Mouse (Mus musculus): ENCODE results near the gene Fis1.
A peak's percentile ranks its signal among the peaks of the same experiment; 100 is the strongest.

Gene Fis1

DNA sequence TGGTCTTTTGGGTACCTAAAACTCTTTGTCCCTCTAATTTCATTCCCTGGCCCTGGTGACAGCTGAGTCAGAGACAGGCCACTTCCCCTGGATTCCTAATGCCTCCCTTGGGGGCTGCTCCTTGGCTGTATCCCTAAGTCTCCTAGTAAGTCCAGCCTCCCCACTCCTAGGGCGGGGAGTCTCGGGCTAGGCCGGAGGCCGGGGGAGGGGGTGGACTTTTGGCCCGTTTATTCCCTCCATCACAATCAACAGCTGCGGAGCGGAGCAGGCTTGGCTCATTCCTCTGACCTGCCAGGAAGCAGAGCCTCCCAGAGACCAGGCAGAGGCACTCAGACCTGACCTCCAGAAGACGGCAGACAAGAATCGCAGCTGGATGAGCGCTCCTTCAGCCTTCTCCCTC lies 14.5 kb downstream of the Fis1 start:
- no peak for DNase-seq (ENCODE audit: low read depth, low spot score)

DNA sequence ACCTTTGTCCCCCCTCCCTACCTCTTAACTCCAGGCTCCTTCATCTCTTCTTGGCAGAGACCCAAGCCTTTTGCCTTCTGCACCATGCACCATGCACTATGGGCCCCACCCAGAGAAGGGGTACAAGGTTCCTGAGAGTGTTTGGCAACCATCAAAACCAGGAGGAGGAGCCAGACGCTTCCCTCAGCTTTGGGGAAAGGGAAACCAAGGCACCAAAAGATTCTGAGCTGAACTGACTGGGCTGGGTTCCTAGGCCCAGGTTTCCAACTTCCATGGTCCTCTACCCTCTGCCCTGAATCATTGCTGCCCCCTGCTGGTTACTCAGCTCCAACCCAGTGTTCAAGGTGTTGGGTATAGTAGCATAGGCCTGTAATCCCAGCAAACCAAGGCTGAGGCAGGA lies 17.6 kb downstream of the Fis1 start:
- peak; percentile 84 for DNase-seq (ENCODE audit: low read depth, low spot score)

DNA sequence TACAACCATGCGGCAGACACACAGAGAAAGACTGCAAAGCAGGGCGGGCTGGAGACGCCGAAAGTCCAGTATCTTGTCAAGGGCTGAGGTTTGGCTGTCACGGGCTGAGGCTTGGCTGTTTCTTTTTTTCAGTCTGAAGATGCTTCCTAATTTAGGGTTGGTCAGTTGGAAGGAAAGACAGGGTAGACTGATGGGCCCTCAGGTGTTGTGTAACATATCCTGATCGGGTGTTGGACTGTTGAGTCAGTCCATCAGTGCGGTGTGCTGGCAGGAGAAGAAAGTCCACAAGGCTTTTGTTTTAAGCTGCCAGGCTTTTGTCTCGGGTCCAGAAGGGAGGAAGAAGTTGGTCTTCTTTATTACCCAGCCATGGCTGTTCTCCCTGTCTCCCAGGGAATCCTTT lies 20.6 kb downstream of the Fis1 start:
- DNase-seq (ENCODE audit: low read depth, low spot score) = no peak

DNA sequence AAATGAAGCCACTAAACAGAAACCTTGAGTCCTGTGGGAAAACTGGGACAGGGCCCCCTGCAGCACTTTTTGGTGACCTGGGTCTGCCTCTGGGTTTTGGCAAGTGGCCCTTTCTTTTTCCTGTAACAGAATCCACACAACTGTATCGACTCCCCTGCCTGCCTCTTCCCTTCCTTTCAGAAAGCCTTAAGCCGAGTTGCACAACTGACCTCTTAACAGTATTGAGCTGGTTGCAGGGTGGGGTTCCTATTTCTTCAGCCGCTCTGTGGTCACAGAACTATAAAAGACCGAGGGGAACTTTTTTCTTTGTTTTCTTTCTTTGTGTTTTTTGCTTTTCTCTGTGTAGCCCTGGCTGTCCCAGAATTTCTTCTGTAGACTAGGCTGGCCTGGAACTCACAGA lies 24.7 kb downstream of the Fis1 start:
- DNase-seq (ENCODE audit: low read depth, low spot score) = no peak

DNA sequence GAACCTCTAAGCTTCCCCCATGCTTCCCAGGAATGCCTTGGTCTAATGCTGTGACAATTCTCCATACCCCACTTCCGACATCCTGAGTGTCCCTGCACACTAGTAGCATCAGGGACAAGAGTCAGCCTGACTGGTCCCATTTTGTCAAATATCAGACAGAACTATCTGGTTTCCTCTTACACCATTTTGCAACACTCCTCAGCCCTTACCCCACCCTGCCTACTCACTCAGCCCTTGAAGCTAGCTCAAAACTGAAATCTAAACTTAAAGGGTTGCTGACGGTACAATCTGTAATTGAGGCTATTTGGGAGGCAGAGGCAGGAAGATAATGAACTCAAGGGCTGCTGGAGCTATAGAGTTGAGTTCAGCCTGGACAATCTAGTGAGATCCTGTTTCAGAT lies 26.7 kb downstream of the Fis1 start:
- no peak for DNase-seq (ENCODE audit: low read depth, low spot score)

DNA sequence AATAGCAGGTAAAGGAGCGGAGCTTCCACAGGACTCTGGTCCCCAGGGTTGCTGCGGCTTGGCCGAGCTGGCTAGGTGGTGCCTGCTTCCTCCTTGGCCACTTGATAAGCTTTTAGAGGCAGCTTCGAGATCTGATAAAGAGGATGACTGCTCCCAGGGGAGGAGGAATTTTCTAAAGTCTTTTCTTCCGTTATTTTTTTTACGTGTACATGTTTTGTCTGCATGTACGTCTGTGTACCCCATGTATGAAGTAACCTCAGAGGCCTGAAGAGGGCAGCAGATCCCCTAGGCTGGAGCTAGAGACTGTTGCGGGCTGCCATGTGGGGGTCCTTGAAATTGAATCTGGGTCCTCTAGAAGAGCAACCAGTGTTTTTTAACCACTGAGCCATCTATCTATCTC lies 27.9 kb downstream of the Fis1 start:
- DNase-seq (ENCODE audit: low read depth, low spot score) = peak; percentile 23

DNA sequence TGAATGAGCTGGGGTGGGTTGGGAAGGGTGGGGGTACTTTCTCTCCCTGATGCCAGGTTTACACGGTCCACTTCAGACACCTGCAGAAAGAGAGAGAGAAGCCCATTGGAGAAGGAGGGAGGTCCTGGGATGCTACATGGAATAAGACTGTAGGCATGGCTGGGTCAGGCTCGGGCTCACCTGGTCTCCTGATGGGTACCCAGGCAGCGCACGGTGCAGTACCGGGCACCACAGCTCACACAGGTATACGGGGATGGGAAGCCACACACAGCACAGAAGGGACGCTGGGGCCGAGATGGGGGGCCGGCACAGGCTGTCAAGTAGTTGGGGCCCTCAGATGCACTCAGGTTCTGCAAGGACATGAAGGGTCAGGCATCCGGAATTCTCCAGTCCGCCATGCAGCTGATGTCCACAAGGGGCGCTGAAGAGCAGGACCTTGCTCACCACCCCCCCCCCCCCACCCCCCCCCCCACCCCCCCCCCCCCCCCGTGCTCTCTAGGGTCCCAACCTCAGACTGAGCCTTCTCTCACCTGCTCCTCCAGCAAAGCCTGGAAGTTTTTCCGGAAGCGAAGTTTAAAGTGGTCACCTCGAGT lies 29.4 kb downstream of the Fis1 start:
- DNase-seq (ENCODE audit: low read depth, low spot score) = peak; percentile 76

DNA sequence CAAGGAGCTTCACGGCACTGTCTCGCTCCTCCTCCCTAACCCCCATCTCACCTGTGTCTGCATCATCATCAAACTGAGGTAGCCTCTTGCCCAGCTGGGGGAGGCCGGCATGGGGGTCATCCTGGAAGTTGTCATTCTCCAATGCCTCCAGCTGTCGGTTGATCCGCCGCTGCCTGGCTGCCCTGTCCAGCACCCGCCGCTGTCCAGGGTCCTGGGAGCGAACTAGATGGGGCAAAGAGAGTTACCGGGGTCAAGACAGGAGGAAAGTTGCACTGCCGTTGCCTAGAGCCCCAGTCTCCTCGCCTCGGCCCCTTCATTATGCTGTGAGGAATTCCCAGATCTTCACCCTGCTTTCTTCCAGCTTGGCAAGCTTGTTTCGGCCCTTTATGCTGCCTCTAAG lies 31.8 kb downstream of the Fis1 start:
- no peak for DNase-seq (ENCODE audit: low read depth, low spot score)

DNA sequence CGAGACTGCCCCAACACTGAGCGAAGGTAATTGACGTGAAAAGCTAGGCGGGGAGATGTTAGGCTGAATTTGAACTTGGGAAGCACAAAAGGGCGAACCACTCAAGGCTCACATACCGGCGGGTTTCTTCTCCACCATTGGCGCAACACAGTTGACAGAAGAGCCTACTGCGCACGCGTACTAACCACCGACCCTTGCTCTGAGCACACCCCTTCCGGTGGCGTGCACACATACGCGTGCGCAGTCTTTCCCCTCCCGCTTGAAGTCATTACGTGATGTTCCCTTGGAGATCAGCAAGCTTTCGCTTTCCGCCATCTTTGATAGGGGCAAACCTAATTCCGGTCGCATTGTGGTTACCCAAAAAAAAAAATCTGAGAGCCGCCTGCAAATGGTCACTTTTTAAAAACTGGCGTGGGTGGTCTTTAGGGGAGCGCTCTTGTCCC lies 33.6 kb downstream of the Fis1 start, which contains the start of gene Plod3:
TSS of gene Plod3 (plus strand) at position 325 of the 443 bp plus-strand sequence.
- peak; percentile 100 for DNase-seq (ENCODE audit: low read depth, low spot score)

DNA sequence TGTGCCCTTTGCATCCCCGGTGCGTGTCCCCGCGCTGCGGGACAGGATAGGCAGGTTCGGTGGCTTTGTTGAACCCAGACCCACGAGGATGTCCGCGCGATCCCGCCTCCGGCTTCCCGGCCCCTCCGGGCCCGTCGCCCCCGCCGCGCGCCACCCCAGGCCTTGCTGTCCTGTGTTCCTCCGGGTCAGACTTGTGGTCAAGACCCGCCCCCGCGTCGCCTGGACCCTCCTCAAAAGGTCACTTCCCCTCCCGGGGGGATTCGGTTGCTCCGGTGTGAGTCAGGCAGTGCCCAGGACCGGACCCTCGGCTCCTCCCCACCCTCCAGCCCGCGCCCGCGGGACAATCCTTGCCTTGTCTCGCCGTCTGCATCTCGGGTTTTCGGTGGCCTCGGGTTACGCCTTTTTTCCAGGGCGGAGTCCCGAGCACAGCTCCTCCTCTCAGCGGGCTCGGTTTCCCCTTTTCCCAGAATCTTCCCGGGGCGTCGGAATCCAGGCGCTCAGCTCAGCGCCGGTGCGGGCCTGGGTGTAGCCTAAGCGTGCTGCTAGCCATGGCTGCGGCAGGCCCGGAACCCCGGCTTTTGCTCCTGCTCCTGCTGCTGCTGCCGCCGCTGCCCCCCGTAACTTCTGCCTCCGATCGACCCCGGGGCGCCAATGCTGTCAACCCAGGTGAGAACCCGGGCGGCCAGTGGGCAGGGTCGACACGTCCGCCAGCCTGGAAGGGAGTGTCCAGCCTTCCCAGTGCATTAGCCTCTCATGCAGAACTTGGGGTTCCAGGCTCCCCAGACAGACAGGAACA lies 34.3 kb downstream of the Fis1 start:
- peak; percentile 62 for DNase-seq (ENCODE audit: low read depth, low spot score)

DNA sequence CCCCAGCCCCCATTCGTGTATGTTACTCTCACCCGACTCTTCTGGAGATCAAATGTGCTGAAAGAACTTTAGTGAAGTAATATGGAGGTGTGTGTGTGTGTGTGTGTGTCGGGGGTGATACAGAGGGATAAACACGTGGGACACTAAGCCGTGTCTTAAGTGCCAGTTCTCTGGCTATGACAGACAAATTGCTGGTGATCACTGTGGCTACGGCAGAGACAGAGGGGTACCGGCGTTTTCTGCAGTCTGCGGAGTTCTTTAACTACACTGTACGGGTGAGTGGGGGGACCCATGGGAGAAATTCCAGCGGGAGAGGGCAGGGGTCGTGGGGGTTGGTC lies 34.8 kb downstream of the Fis1 start, which contains the start of gene Znhit1:
TSS of gene Znhit1 (minus strand) at position 88 of the 338 bp plus-strand sequence.
- DNase-seq (ENCODE audit: low read depth, low spot score) = no peak

DNA sequence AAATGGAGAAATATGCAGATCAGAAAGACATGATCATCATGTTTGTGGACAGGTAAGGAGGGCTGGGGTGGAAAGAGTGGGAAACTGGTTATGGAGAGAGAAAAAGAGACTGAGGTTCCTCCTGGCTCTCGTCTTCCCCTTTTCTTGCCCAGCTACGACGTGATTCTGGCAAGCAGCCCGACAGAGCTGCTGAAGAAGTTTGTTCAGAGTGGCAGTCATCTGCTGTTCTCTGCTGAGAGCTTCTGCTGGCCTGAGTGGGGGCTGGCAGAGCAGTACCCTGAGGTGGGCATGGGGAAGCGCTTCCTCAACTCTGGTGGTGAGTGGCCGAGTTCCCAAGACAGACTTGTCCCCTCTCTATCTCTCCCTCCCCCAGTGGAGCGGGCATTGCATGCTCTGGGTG lies 35.3 kb downstream of the Fis1 start:
- DNase-seq (ENCODE audit: low read depth, low spot score) = no peak

DNA sequence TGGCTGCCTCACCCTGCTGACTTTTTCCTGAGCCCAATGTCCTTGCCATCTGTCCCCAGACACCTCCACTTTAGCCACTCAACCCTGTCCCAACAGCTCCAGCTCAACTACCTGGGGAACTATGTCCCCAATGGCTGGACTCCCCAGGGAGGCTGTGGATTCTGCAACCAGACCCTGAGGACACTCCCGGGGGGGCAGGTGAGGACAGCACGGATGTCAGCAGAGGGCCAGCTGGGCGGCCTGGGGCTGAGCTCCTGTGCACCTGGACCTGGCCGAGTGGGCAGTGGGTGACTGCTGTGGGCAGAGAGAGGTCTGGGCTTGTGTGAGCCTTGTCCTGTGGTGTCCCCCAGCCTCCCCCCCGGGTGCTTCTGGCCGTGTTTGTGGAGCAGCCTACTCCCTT lies 36.7 kb downstream of the Fis1 start:
- DNase-seq (ENCODE audit: low read depth, low spot score) = no peak

DNA sequence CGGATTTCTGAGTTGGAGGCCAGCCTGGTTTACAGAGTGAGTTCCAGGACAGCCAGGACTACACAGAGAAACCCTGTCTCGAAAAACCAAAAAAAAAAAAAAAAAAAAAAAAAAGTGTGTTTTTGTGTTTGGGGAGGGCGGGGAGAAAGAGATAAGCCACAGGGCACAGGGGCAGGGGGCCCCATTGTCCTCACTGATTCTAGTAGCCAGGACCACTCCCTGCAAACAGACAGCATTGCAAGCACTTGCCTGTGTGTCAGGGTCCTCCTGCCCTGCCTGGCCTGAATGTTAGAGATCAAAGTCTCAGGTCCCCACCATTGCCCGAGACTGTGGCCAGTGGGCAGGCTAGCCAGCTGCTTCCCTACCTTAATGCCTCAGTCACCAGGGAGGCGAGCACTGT lies 46.4 kb downstream of the Fis1 start:
- DNase-seq (ENCODE audit: low read depth, low spot score) = no peak

DNA sequence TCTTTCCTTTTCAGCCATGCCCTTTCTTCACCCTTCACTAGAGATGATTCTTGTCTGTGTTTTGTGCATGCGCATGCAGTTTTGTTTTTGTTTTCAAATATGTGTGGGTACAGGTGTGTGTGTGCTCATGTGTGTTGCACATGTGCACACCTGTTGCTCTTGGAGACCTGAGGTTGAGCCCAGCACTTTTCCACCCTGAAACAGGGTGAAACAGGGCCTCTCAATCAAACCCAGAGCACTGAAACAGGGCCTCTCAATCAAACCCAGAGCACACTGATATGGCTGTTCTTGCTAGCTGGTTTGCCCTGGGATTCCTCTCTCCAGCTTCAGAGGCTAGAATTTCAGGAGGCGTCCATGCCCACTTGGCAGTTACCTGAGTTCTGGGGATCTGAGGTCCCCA lies 47.5 kb downstream of the Fis1 start:
- DNase-seq (ENCODE audit: low read depth, low spot score) = no peak

DNA sequence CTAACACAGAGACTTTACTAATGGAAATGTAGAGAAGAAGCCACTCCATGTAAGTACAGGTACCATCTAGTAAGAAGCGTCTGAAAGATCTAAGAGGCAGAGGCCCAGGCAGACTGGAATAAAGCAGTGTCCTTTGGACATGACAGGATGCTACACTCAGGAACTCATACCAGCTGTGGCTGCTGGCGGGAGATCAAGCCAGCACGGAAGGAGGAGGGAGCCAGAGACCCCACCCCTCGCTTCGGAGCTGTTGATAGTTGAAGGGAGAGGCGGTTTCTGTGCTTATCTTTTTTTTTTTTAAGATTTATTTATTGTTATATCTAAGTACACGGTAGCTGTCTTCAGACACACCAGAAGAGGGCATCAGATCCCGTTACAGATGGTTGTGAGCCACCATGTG lies 54.2 kb downstream of the Fis1 start:
- DNase-seq (ENCODE audit: low read depth, low spot score) = no peak

DNA sequence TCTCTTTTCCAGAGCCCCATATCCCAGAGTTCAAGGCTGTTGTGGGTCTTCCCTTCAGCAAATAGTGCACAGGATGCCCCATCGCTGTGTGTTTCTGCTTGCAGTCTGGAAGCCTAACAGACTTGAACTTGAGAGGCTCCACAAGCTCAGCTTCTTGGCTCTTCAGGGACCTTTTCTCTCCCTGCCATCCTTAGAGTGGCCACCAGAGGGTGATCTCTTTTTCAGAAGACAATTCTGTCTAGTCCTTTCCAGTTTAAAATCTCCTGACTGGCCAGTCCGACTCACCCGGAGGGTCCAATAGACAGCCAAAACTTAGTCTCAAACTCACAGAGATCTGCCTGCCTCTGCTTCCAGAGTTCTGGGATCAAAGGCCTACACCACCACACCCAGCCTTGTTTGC lies 56.9 kb downstream of the Fis1 start:
- DNase-seq (ENCODE audit: low read depth, low spot score) = peak; percentile 58

DNA sequence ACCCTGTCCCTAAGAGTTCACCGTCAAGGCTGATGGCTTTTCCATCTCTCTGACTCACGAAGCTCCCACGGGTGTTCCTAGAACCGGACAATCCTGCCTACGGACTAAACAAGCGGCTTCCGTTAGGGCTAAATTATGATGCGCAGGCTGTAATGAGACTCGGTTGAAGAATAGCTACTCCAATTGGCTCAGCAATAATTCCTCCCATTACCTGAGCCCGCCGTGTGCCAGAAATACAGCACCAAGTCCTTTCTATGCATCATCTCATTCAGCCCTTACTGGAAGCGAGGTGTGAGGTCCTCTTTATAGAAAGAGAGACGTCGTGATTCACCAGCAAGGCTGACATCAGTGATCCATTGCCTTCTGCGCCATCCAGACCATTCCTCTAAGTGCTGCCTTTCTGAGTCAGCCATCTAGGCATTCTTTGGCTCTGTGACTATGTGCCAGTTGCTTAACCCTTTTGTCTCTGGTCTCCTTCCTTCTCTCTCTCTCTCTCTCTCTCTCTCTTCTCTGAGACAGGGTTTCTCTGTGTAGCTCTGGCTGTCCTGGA lies 59.4 kb downstream of the Fis1 start:
- DNase-seq (ENCODE audit: low read depth, low spot score) = no peak

Data from CD4-positive, CD25-positive, alpha-beta regulatory T cell, adult 2 months (primary cell).